Mouse (Mus musculus) megakaryocyte, embryonic 14.5 days (primary cell): ENCODE measurements around the gene Defb19.

ENCODE experiments used
- FLI1 ChIP-seq: IDR thresholded peaks from 2 replicates; pipeline ENCODE4 v1.6.1; 2012; ENCODE audit warnings: low read length, inconsistent platforms, mixed read lengths
- GATA1 ChIP-seq: IDR thresholded peaks from 3 replicates; pipeline ENCODE4 v1.6.1; 2012; ENCODE audit warnings: mixed read lengths, low read length, inconsistent platforms, borderline replicate concordance

- TF ChIP-seq GATA1 (no peak), FLI1 (no peak)
These were observed 42.8 kb upstream of the Defb19 start, which contains the start of gene Defb25 for GRCm38 (mm10) chr2:152622953-152623352.
